Mouse (Mus musculus) stomach, embryonic 15.5 days (tissue): Measurements from ENCODE around the gene Casp6. TPM values are rescaled to one million over a fixed set of nuclear protein-coding genes. Genes with fewer than 3 reads are reported as not detected.

ENCODE experiments used
- ATAC-seq: fragments of 200-750 bp; cut with Nextera tagmentation; 2 replicates; pipeline ENCODE4 v1.8.0; 2017; ENCODE audit warnings: low read depth, moderate number of reproducible peaks, moderate TSS enrichment; ENCODE audit not compliant: insufficient read depth, low FRiP score
- H3K27ac ChIP-seq: fragments of 300-500 bp; sonication (generic); 2 replicates; pipeline ENCODE4 v1.5.1; 2015; ENCODE audit warnings: mild to moderate bottlenecking, inconsistent platforms
- H3K27me3 ChIP-seq: fragments of 300-500 bp; sonication (generic); replicated peaks from 2 replicates; pipeline ENCODE4 v1.6.1; 2015; ENCODE audit warnings: inconsistent platforms
- H3K36me3 ChIP-seq: fragments of 300-500 bp; sonication (generic); 2 replicates; pipeline ENCODE4 v1.6.1; 2015; ENCODE audit warnings: inconsistent platforms
- H3K4me1 ChIP-seq: fragments of 300-500 bp; sonication (generic); 2 replicates; pipeline ENCODE4 v1.6.1; 2015; ENCODE audit warnings: inconsistent platforms
- H3K4me2 ChIP-seq: fragments of 300-500 bp; sonication (generic); 2 replicates; pipeline ENCODE4 v1.6.1; 2015; ENCODE audit warnings: mild to moderate bottlenecking, inconsistent platforms
- H3K4me3 ChIP-seq: fragments of 300-500 bp; sonication (generic); replicated peaks from 2 replicates; pipeline ENCODE4 v1.5.1; 2015; ENCODE audit warnings: inconsistent platforms
- H3K9ac ChIP-seq: fragments of 300-500 bp; sonication (generic); 2 replicates; pipeline ENCODE4 v1.6.1; 2015; ENCODE audit warnings: inconsistent platforms
- H3K9me3 ChIP-seq: fragments of 300-500 bp; sonication (generic); 2 replicates; pipeline ENCODE4 v1.6.1; 2016; ENCODE audit warnings: inconsistent platforms
- WGBS: fragments of 180-500 bp; shearing (Covaris S2); methylation state at CpG from one replicate; pipeline ENCODE4 v1.1.7; 2015; 5-methylcytosine and 5-hydroxymethylcytosine counted together
- polyA plus RNA-seq: library from polyadenylated mRNA; unstranded; fragments of >200 nt; fragmentation: Nextera tagmentation; extraction: Ambion mirVana; gene quantifications from 2 replicates; pipeline ENCODE4 v1.2.1, GENCODE M21; 2015

Gene Casp6
- polyA plus RNA-seq, 1 experiment from 2014 or later, result 105 TPM

DNA sequence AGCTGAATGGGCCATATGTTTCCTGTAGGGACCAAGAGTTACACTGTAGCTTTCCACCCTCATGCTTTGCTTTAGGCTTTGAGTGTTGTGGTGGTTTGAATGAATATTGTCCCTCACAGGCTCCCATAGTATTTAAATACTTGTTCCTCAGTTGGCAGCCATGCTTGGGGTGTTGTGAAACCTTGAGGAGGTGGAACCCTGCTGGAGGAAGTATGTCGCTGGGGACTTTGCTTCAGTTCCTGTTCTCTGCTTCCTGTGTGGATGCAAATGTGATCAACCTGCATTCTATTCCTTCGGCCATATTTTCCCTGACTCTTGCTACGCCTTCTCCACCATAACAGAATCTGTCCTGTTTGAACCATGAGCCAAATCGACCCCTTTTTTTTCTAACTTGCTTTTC lies 52.1 kb downstream of the Casp6 start:
- 84% methylated on average over 4 of the region's 4 CpGs for WGBS

DNA sequence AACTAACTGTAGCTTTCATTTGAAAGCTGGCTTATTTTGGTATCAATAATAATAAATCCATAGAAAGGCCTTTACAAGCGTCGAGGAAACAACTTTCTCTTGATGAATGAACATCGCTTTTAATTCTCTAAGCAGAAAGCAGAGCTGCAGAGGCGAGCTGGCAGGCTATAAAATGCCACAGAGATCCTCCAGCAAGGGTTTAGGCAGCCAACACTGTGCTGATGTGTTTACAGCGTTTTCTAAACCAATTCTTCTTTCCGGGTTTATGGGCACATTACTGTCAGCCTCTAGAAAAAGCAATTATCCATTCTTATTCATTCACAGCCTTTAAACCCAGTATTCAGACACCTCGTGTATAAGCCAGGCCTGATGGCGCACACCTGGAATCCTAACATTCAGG lies 61.3 kb downstream of the Casp6 start:
- H3K4me3 ChIP-seq, result no peak overlapping the region
- H3K4me2 ChIP-seq, result no peak overlapping the region
- H3K4me1 ChIP-seq, result no peaks in the 10 kb centered on the region
- no peak overlapping the region for H3K9ac ChIP-seq
- H3K36me3 ChIP-seq, result no peaks in the 10 kb centered on the region
- no peak overlapping the region for H3K27ac ChIP-seq
- H3K9me3 ChIP-seq, result no peaks in the 10 kb centered on the region
- 60% methylated on average over 8 of the region's 8 CpGs for WGBS
- no peaks in the 10 kb centered on the region for H3K27me3 ChIP-seq
- ATAC-seq, result no peak

More for the DNA sequence above, 52.1 kb downstream of the Casp6 start:
- no peak for ATAC-seq
- Histone ChIP-seq H3K9ac (no peak overlapping the region), H3K4me2 (no peak overlapping the region), H3K36me3 (no peaks in the 10 kb centered on the region), H3K9me3 (no peaks in the 10 kb centered on the region), H3K4me1 (no peaks in the 10 kb centered on the region), H3K4me3 (no peak overlapping the region), H3K27ac (no peak overlapping the region), H3K27me3 (no peaks in the 10 kb centered on the region)

Other genes with a start within 250 kb of the Casp6 start
- 1.8 and 2.4 TPM in 2 replicates for gene Egf, start 146.1 kb upstream of the Casp6 start, polyA plus RNA-seq
- gene Lrit3, start 97.4 kb upstream of the Casp6 start, polyA plus RNA-seq, result not detected in 2 replicates
- 0.15 and 0.17 TPM in 2 replicates for gene Rrh, start 78.8 kb upstream of the Casp6 start, polyA plus RNA-seq
- 84.8 and 91.7 TPM in 2 replicates for gene Gar1, start 70.0 kb upstream of the Casp6 start, polyA plus RNA-seq
- gene Cfi, start 65.5 kb upstream of the Casp6 start, polyA plus RNA-seq, result 72.4 and 76.5 TPM in 2 replicates
- gene Pla2g12a, start 22.8 kb upstream of the Casp6 start, polyA plus RNA-seq, result 72.0 and 74.6 TPM in 2 replicates
- 4.4 and 5.1 TPM in 2 replicates for gene Mcub, start 68.8 kb downstream of the Casp6 start, polyA plus RNA-seq
- gene Sec24b, start 160.1 kb downstream of the Casp6 start, polyA plus RNA-seq, result 24.9 and 27.9 TPM in 2 replicates
- 3.6 and 4.8 TPM in 2 replicates for gene Col25a1, start 230.1 kb downstream of the Casp6 start, polyA plus RNA-seq